Mouse (Mus musculus): ENCODE data around the gene Hyal3. TPM values are rescaled to one million over a fixed set of nuclear protein-coding genes. Genes with fewer than 3 reads are reported as not detected.

Gene Hyal3
- total RNA-seq, 1 experiment = 0.54 TPM

GRCm38 (mm10) chr9:107598385-107598784 lies 17.8 kb downstream of the Hyal3 start:
- peaks cover 4 to 21% of the 10 kb centered on the region in 2 experiments; a peak in 2 of 4 replicates for H3K4me1 ChIP-seq (ENCODE audit: control insufficient read depth in 2 of 2, insufficient read depth in 2 of 2, low read length in 2 of 2, poor library complexity in 1 of 2)
- no peak overlapping the region for H3K27ac ChIP-seq (ENCODE audit: insufficient read depth, low read depth, low read length, poor library complexity, severe bottlenecking)
- peak overlapping the region; percentile 39; the same call in 1 of the 2 replicates for H3K9ac ChIP-seq (ENCODE audit: insufficient read depth, low read depth, low read length, poor library complexity, severe bottlenecking)
- peaks cover 9% of the 10 kb centered on the region for H3K36me3 ChIP-seq (ENCODE audit: control insufficient read depth, insufficient read depth, low read length, poor library complexity, severe bottlenecking)
- TF ChIP-seq HCFC1 (IDR thresholded peaks at IDR 0.05; ENCODE audit: borderline replicate concordance, insufficient read depth, low read length) (no peak), CHD2 (IDR thresholded peaks at IDR 0.05; ENCODE audit: low read depth, low read length) (no peak), ZC3H11A (IDR thresholded peaks at IDR 0.05; ENCODE audit: borderline replicate concordance, low read depth, low read length) (no peak), ZNF384 (IDR thresholded peaks at IDR 0.05; ENCODE audit: low read depth, low read length) (no peak), MAFK (IDR thresholded peaks at IDR 0.05; ENCODE audit: insufficient read depth, low read depth, low read length) (no peak)
- H3K9me3 ChIP-seq (ENCODE audit: control insufficient read depth, insufficient read depth, low read depth, low read length) = no peaks in the 10 kb centered on the region
- in situ Hi-C loops (cut with MboI; ENCODE audit: low sequenced_read_pairs in 2 of 2, unreplicated experiment in 2 of 2) = no loop called here
- peak overlapping the region; percentile 54 to 65; a peak in 3 of 4 replicates for H3K4me3 ChIP-seq (ENCODE audit: insufficient read depth in 1 of 2, low read depth in 1 of 2, low read length in 2 of 2, poor library complexity in 1 of 2, severe bottlenecking in 1 of 2)
- DNase-seq (ENCODE audit: low read depth, low spot score) = no peak

GRCm38 (mm10) chr9:107599433-107599832 lies 18.8 kb downstream of the Hyal3 start:
- in situ Hi-C loops (cut with MboI; ENCODE audit: low sequenced_read_pairs in 2 of 2, unreplicated experiment in 2 of 2) = no loop called here
- peaks cover 4 to 18% of the 10 kb centered on the region in 2 experiments; a peak in 2 of 4 replicates for H3K4me1 ChIP-seq (ENCODE audit: control insufficient read depth in 2 of 2, insufficient read depth in 2 of 2, low read length in 2 of 2, poor library complexity in 1 of 2)

GRCm38 (mm10) chr9:107599842-107600241 lies 19.2 kb downstream of the Hyal3 start:
- Histone ChIP-seq H3K4me3 (ENCODE audit: insufficient read depth in 1 of 2, low read depth in 1 of 2, low read length in 2 of 2, poor library complexity in 1 of 2, severe bottlenecking in 1 of 2) (peak overlapping the region; percentile 1 to 46; a peak in 3 of 4 replicates), H3K4me1 (ENCODE audit: control insufficient read depth in 2 of 2, insufficient read depth in 2 of 2, low read length in 2 of 2, poor library complexity in 1 of 2) (peaks cover 4 to 17% of the 10 kb centered on the region in 2 experiments; a peak in 2 of 4 replicates), H3K27ac (ENCODE audit: insufficient read depth, low read depth, low read length, poor library complexity, severe bottlenecking) (no peak overlapping the region), H3K9ac (ENCODE audit: insufficient read depth, low read depth, low read length, poor library complexity, severe bottlenecking) (no peak overlapping the region), H3K36me3 (ENCODE audit: control insufficient read depth, insufficient read depth, low read length, poor library complexity, severe bottlenecking) (no peaks in the 10 kb centered on the region), H3K9me3 (ENCODE audit: control insufficient read depth, insufficient read depth, low read depth, low read length) (no peaks in the 10 kb centered on the region)
- DNase-seq (ENCODE audit: low read depth, low spot score) = no peak
- in situ Hi-C loops (cut with MboI; ENCODE audit: low sequenced_read_pairs in 2 of 2, unreplicated experiment in 2 of 2) = no loop called here
- TF ChIP-seq HCFC1 (IDR thresholded peaks at IDR 0.05; ENCODE audit: borderline replicate concordance, insufficient read depth, low read length) = no peak

More at GRCm38 (mm10) chr9:107599433-107599832, 18.8 kb downstream of the Hyal3 start:
- no peak for DNase-seq (ENCODE audit: low read depth, low spot score)
- Histone ChIP-seq H3K9ac (ENCODE audit: insufficient read depth, low read depth, low read length, poor library complexity, severe bottlenecking) (0 out of 2 replicates have a peak overlapping the region, but pooled peaks have one; percentile 11), H3K27ac (ENCODE audit: insufficient read depth, low read depth, low read length, poor library complexity, severe bottlenecking) (no peak overlapping the region), H3K9me3 (ENCODE audit: control insufficient read depth, insufficient read depth, low read depth, low read length) (no peaks in the 10 kb centered on the region), H3K36me3 (ENCODE audit: control insufficient read depth, insufficient read depth, low read length, poor library complexity, severe bottlenecking) (0 out of 2 replicates have a peak, but pooled peaks cover 3% of the 10 kb centered on the region), H3K4me3 (ENCODE audit: insufficient read depth in 1 of 2, low read depth in 1 of 2, low read length in 2 of 2, poor library complexity in 1 of 2, severe bottlenecking in 1 of 2) (peak overlapping the region; percentile 1 to 46; a peak in 3 of 4 replicates)
- TF ChIP-seq MAFK (IDR thresholded peaks at IDR 0.05; ENCODE audit: insufficient read depth, low read depth, low read length) (no peak), CHD2 (IDR thresholded peaks at IDR 0.05; ENCODE audit: low read depth, low read length) (no peak), ZC3H11A (IDR thresholded peaks at IDR 0.05; ENCODE audit: borderline replicate concordance, low read depth, low read length) (no peak), HCFC1 (IDR thresholded peaks at IDR 0.05; ENCODE audit: borderline replicate concordance, insufficient read depth, low read length) (no peak), ZNF384 (IDR thresholded peaks at IDR 0.05; ENCODE audit: low read depth, low read length) (no peak)

GRCm38 (mm10) chr9:107600745-107601144 lies 20.1 kb downstream of the Hyal3 start:
- TF ChIP-seq ZC3H11A (IDR thresholded peaks at IDR 0.05; ENCODE audit: borderline replicate concordance, low read depth, low read length) (no peak), ZNF384 (IDR thresholded peaks at IDR 0.05; ENCODE audit: low read depth, low read length) (no peak), MAFK (IDR thresholded peaks at IDR 0.05; ENCODE audit: insufficient read depth, low read depth, low read length) (no peak), CHD2 (IDR thresholded peaks at IDR 0.05; ENCODE audit: low read depth, low read length) (no peak), HCFC1 (IDR thresholded peaks at IDR 0.05; ENCODE audit: borderline replicate concordance, insufficient read depth, low read length) (no peak)
- Histone ChIP-seq H3K4me1 (ENCODE audit: control insufficient read depth in 2 of 2, insufficient read depth in 2 of 2, low read length in 2 of 2, poor library complexity in 1 of 2) (peaks cover 6 to 23% of the 10 kb centered on the region in 2 experiments; a peak in 2 of 4 replicates), H3K27ac (ENCODE audit: insufficient read depth, low read depth, low read length, poor library complexity, severe bottlenecking) (no peak overlapping the region), H3K9ac (ENCODE audit: insufficient read depth, low read depth, low read length, poor library complexity, severe bottlenecking) (no peak overlapping the region), H3K36me3 (ENCODE audit: control insufficient read depth, insufficient read depth, low read length, poor library complexity, severe bottlenecking) (no peaks in the 10 kb centered on the region), H3K4me3 (ENCODE audit: insufficient read depth in 1 of 2, low read depth in 1 of 2, low read length in 2 of 2, poor library complexity in 1 of 2, severe bottlenecking in 1 of 2) (no peak overlapping the region), H3K9me3 (ENCODE audit: control insufficient read depth, insufficient read depth, low read depth, low read length) (no peaks in the 10 kb centered on the region)
- in situ Hi-C loops (cut with MboI; ENCODE audit: low sequenced_read_pairs in 2 of 2, unreplicated experiment in 2 of 2) = no loop called here
- DNase-seq (ENCODE audit: low read depth, low spot score) = no peak

- Histone ChIP-seq H3K9ac (ENCODE audit: insufficient read depth, low read depth, low read length, poor library complexity, severe bottlenecking) (no peak overlapping the region), H3K36me3 (ENCODE audit: control insufficient read depth, insufficient read depth, low read length, poor library complexity, severe bottlenecking) (no peaks in the 10 kb centered on the region), H3K27ac (ENCODE audit: insufficient read depth, low read depth, low read length, poor library complexity, severe bottlenecking) (no peak overlapping the region), H3K9me3 (ENCODE audit: control insufficient read depth, insufficient read depth, low read depth, low read length) (no peaks in the 10 kb centered on the region), H3K4me1 (ENCODE audit: control insufficient read depth in 2 of 2, insufficient read depth in 2 of 2, low read length in 2 of 2, poor library complexity in 1 of 2) (peaks cover 6 to 29% of the 10 kb centered on the region in 2 experiments; a peak in 2 of 4 replicates), H3K4me3 (ENCODE audit: insufficient read depth in 1 of 2, low read depth in 1 of 2, low read length in 2 of 2, poor library complexity in 1 of 2, severe bottlenecking in 1 of 2) (no peak overlapping the region)
- in situ Hi-C loops (cut with MboI; ENCODE audit: low sequenced_read_pairs in 2 of 2, unreplicated experiment in 2 of 2) = no loop called here
- TF ChIP-seq ZNF384 (IDR thresholded peaks at IDR 0.05; ENCODE audit: low read depth, low read length) (no peak), CHD2 (IDR thresholded peaks at IDR 0.05; ENCODE audit: low read depth, low read length) (no peak), HCFC1 (IDR thresholded peaks at IDR 0.05; ENCODE audit: borderline replicate concordance, insufficient read depth, low read length) (no peak), MAFK (IDR thresholded peaks at IDR 0.05; ENCODE audit: insufficient read depth, low read depth, low read length) (no peak), ZC3H11A (IDR thresholded peaks at IDR 0.05; ENCODE audit: borderline replicate concordance, low read depth, low read length) (no peak)
- DNase-seq (ENCODE audit: low read depth, low spot score) = no peak
Measured at GRCm38 (mm10) chr9:107601275-107601674, 20.7 kb downstream of the Hyal3 start.

All from ES-E14 (cell line).